Mouse (Mus musculus) kidney, adult 2 months (tissue): Measurements from ENCODE around the gene Olfr1347.

ENCODE experiments used
- CTCF ChIP-seq: fragments of 200-500 bp; conservative IDR thresholded peaks from 2 replicates; pipeline ENCODE4 v1.5.1; 2011; ENCODE audit warnings: low read depth, mild to moderate bottlenecking, control low read depth, low read length, moderate library complexity, mixed read lengths; ENCODE audit not compliant: insufficient read depth, insufficient read length
- POLR2A ChIP-seq: fragments of 200-500 bp; IDR thresholded peaks from one replicate; pipeline ENCODE4 v1.6.1; 2011; ENCODE audit warnings: low read depth, low read length, control low read depth

GRCm38 (mm10) chr7:6447771-6448170 is 51.8 kb downstream of the Olfr1347 start:
- TF ChIP-seq POLR2A (no peak), CTCF (no peak)
